Mouse (Mus musculus) bone marrow, adult 2 months (tissue): ENCODE data around the gene Tmc7.

Experiments used
- CTCF ChIP-seq: fragments of 200-500 bp; IDR thresholded peaks from 2 replicates; pipeline ENCODE4 v1.5.1; 2011; ENCODE audit warnings: low read length, control low read depth; ENCODE audit not compliant: control insufficient read depth, insufficient read depth
- POLR2A ChIP-seq: fragments of 200-500 bp; IDR thresholded peaks from 2 replicates; pipeline ENCODE4 v1.6.1; 2011; ENCODE audit warnings: low read depth, mild to moderate bottlenecking, control low read depth, low read length, borderline replicate concordance; ENCODE audit not compliant: control insufficient read depth

DNA sequence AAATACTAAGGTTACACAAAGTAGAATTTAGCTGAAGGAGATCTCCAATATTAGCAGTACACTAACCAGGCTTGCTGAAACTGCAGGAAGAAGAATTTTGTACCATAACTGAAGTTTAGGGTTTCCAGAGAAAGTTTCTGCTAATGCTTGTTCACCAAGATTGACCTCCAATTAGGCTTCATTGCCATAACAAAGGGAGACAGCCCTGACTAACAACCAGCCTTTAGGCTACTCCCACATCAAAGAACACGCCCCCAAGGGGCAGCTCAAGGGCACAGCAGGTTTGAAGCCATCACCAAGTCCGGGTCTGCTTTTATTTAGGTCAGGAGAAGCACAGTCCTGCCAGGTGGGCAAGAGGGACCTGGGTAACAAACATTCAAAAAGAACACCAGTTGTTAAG is 4.6 kb downstream of the Tmc7 start:
- TF ChIP-seq CTCF, result no peak
- TF ChIP-seq POLR2A, result no peak
